In the genomic region with DNA sequence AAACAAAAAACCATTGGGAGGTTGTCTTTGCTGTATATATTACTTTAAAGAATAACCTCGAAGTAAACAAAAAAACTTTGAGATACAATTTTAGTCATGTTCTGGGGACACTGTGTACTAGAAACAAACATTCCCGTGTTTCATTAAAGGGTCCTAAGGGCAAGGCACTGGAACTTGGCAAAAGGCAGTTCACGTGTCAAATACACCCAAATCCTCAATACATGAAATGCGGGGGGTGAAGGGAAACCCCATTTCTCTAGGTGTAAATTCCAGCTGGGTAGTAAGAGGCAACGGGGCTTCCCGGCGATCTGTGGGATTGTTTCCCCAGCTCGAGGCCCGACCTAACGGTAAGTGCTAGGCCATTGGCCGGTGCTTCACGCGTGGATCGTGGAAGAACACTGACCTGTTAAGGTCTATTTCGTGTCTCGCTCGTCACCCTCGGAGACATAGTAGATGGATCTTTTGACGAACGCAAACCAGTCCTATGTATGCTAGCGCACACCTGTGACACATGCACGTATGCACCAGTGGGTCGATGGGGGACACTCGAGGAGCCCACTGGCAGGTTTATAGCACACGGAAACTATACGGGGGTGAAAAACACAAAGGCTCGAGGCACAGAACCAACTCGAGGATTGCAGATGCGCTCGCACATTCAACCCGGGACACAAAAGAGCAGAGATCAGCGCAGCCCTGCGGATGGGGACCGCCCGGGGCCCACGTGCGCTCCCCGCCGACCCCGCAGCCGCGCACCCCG, we compare ENCODE assay signal across 8 mouse cellular contexts. TPM values are rescaled to one million over a fixed set of nuclear protein-coding genes. Genes with fewer than 3 reads are reported as not detected.
DNase-seq lines count a peak whose midpoint lies in the region; ATAC-seq and TF ChIP-seq lines count a peak whose summit lies in the region.

No protein-coding gene starts in this region.

- H3K9ac ChIP-seq in intestine, postnatal 0 days (ENCODE audit: low read depth, low read length): peak overlapping the region; percentile 78
- peak overlapping the region; percentile 94 for H3K9ac ChIP-seq in limb, embryonic 13.5 days
- H3K9ac ChIP-seq in midbrain, embryonic 15.5 days: peak overlapping the region; percentile 88
- H3K9ac ChIP-seq in stomach, embryonic 15.5 days: peak overlapping the region; percentile 93

- no peaks in the 10 kb centered on the region; the same call in 1 of the 2 replicates for H3K4me1 ChIP-seq in intestine, postnatal 0 days (replicated peaks; ENCODE audit: control insufficient read depth, insufficient read depth, low read length)
- H3K4me1 ChIP-seq in limb, embryonic 13.5 days: peaks cover 36% of the 10 kb centered on the region
- H3K4me1 ChIP-seq in midbrain, embryonic 15.5 days: peaks cover 25% of the 10 kb centered on the region
- 0 out of 2 replicates have a peak, but pooled peaks cover 4% of the 10 kb centered on the region for H3K4me1 ChIP-seq in stomach, embryonic 15.5 days

- intact Hi-C loops in gastrocnemius, postnatal 14 days (cut with DNase I; ENCODE audit: low total_unique reads): no loop called here

- CTCF ChIA-PET in Patski (lab: Charles Lee): interaction anchor here (1.6 kb wide), 1 partner anchor 10 kb away, joined by 4 read pairs; no protein-coding TSS in a partner anchor

- POLR2A ChIA-PET in Patski (lab: Charles Lee): interaction anchor here (1.2 kb wide), 1 partner anchor 50 kb away, joined by 3 read pairs; no protein-coding TSS in a partner anchor

- TF ChIP-seq CTCF in Patski (IDR thresholded peaks at IDR 0.05): no peak
- no peak for TF ChIP-seq CTCF in intestine, postnatal 0 days (IDR thresholded peaks at IDR 0.05; ENCODE audit: low read depth)

- H3K4me2 ChIP-seq in intestine, postnatal 0 days (replicated peaks; ENCODE audit: low read depth): peak overlapping the region; percentile 94
- peak overlapping the region; percentile 81 for H3K4me2 ChIP-seq in limb, embryonic 13.5 days (replicated peaks)
- peak overlapping the region; percentile 68 for H3K4me2 ChIP-seq in midbrain, embryonic 15.5 days
- peak overlapping the region; percentile 75 for H3K4me2 ChIP-seq in stomach, embryonic 15.5 days

- in situ Hi-C loops in Patski (cut with MboI; ENCODE audit: low pct_unique_long_range_greater_than_20kb): no loop called here

- H3K27me3 ChIP-seq in Patski: no peaks in the 10 kb centered on the region
- no peaks in the 10 kb centered on the region for H3K27me3 ChIP-seq in intestine, postnatal 0 days (replicated peaks; ENCODE audit: control insufficient read depth, insufficient read depth, low read length)
- no peaks in the 10 kb centered on the region for H3K27me3 ChIP-seq in limb, embryonic 13.5 days
- no peaks in the 10 kb centered on the region for H3K27me3 ChIP-seq in midbrain, embryonic 15.5 days (replicated peaks)
- no peaks in the 10 kb centered on the region for H3K27me3 ChIP-seq in stomach, embryonic 15.5 days (replicated peaks)

- peak; percentile 6 for ATAC-seq in Patski
- peak; percentile 61 for ATAC-seq in intestine, postnatal 0 days
- ATAC-seq in limb, embryonic 13.5 days (ENCODE audit: low FRiP score, low read depth): peak; percentile 68
- peak; percentile 76 for ATAC-seq in midbrain, embryonic 15.5 days (replicated peaks)
- ATAC-seq in stomach, embryonic 15.5 days (ENCODE audit: insufficient read depth, low FRiP score, low read depth): peak; percentile 47; the same call in 1 of the 2 replicates

- no peaks in the 10 kb centered on the region for H3K9me3 ChIP-seq in intestine, postnatal 0 days (ENCODE audit: control insufficient read depth)
- no peaks in the 10 kb centered on the region for H3K9me3 ChIP-seq in limb, embryonic 13.5 days
- no peaks in the 10 kb centered on the region for H3K9me3 ChIP-seq in midbrain, embryonic 15.5 days
- no peaks in the 10 kb centered on the region for H3K9me3 ChIP-seq in stomach, embryonic 15.5 days

- WGBS in intestine, postnatal 0 days: 5% methylated on average over 43 of the region's 43 CpGs
- 5% methylated on average over 43 of the region's 43 CpGs for WGBS in limb, embryonic 13.5 days
- 7% methylated on average over 43 of the region's 43 CpGs for WGBS in midbrain, embryonic 15.5 days
- 5% methylated on average over 43 of the region's 43 CpGs for WGBS in stomach, embryonic 15.5 days

- H3K27ac ChIP-seq in intestine, postnatal 0 days (ENCODE audit: low read depth, low read length): peak overlapping the region; percentile 69
- H3K27ac ChIP-seq in limb, embryonic 13.5 days: peak overlapping the region; percentile 85
- peak overlapping the region; percentile 93 for H3K27ac ChIP-seq in midbrain, embryonic 15.5 days
- H3K27ac ChIP-seq in stomach, embryonic 15.5 days: peak overlapping the region; percentile 69

- peak overlapping the region; percentile 69 for H3K4me3 ChIP-seq in intestine, postnatal 0 days (ENCODE audit: low read depth, low read length)
- peak overlapping the region; percentile 77 for H3K4me3 ChIP-seq in limb, embryonic 13.5 days
- peak overlapping the region; percentile 91 for H3K4me3 ChIP-seq in midbrain, embryonic 15.5 days
- H3K4me3 ChIP-seq in stomach, embryonic 15.5 days (replicated peaks): peak overlapping the region; percentile 80

- no peaks in the 10 kb centered on the region for H3K36me3 ChIP-seq in intestine, postnatal 0 days (ENCODE audit: control insufficient read depth, insufficient read depth)
- H3K36me3 ChIP-seq in limb, embryonic 13.5 days: no peaks in the 10 kb centered on the region
- no peaks in the 10 kb centered on the region for H3K36me3 ChIP-seq in midbrain, embryonic 15.5 days (replicated peaks)
- H3K36me3 ChIP-seq in stomach, embryonic 15.5 days: no peaks in the 10 kb centered on the region

- peak; percentile 32 for DNase-seq in 3T3-L1 (ENCODE audit: low read depth, low spot score)
- no peak for DNase-seq in Patski (ENCODE audit: low read depth, low spot score)
- DNase-seq in cerebellum, postnatal 36 days: peak; percentile 37 to 57
- peak; percentile 11 for DNase-seq in gastrocnemius, postnatal 14 days

RNA-seq across cellular contexts. Expression of a gene that starts 1.0 kb away (rescaled TPM):
- polyA plus RNA-seq in Patski (2021): 17.6 TPM
- total RNA-seq in gastrocnemius, postnatal 14 days (2021): 10 to 100 TPM; 18.7 to 19.8 TPM
- 4.0 and 4.6 TPM in 2 replicates for polyA plus RNA-seq in intestine, postnatal 0 days (2015; fragmentation: Nextera tagmentation; extraction: Ambion mirVana)
- polyA plus RNA-seq in limb, embryonic 13.5 days (2015; fragmentation: Nextera tagmentation; extraction: Ambion mirVana): 17.4 and 18.0 TPM in 2 replicates
- polyA plus RNA-seq in midbrain, embryonic 15.5 days (2015; fragmentation: Nextera tagmentation; extraction: Ambion mirVana): 16.5 TPM in 2 replicates
- 11.1 and 11.6 TPM in 2 replicates for polyA plus RNA-seq in stomach, embryonic 15.5 days (2015; fragmentation: Nextera tagmentation; extraction: Ambion mirVana)

Comparison
In these comparisons a context has a peak if more than half of its experiments do, and no peak if none do; other contexts are left out.
1. ATAC-seq: peak in every context shown above with its lines; median percentile 76 in midbrain, embryonic 15.5 days; 68 in limb, embryonic 13.5 days; 61 in intestine, postnatal 0 days; 47 in stomach, embryonic 15.5 days; 6 in Patski.